Mouse (Mus musculus): ENCODE results near the gene Plac9a. TPM values are rescaled to one million over a fixed set of nuclear protein-coding genes. Genes with fewer than 3 reads are reported as not detected.

Gene Plac9a
- polyA plus RNA-seq (2017; shearing (Covaris generic)) = not detected

DNA sequence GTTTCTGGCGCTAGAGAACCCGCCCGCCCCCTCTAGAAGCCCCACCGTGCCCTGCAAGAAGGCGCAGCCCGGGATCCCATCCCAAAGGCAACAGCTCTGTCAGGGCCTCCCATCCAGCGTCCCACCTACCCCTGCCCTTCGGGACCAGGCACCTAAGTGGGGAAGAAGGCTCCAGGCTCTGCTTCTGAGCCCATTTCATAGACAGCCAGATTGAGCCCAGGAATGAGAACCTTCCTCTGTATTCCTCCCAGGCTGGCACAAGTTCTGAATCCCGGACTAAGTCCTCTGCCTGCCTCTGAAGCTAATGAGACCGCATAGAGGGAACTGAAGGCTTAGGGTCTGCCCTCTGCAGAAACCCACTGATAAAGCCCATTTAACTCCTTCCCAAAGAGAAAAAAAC, at the start of gene Plac9a:
Gene Plac9a, minus strand, starts transcription at position 101 of the 400 bp plus-strand sequence.

DNA sequence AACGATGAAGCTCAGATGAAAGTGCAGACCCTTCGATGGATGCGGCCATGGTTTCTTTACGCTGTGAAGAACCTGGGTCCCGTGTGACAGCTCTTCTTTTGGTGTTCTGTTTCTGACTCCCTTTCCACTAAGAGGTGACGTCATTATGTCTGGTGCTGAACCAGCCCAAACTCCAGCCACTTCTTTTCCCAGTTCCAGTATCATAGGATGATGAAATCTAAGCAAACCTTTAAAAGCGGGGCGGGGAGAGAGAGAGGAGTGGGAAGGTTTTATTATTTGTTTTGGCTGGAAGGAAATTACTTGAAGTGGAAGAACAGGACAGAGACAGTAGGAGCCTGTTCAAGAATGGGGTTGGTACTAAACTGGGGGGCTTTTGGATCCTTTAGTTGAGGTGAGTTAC, 35.1 kb upstream of the Plac9a start, which contains the start of gene Cphx1:
Gene Cphx1, plus strand, starts transcription at position 301 of the 400 bp plus-strand sequence.

DNA sequence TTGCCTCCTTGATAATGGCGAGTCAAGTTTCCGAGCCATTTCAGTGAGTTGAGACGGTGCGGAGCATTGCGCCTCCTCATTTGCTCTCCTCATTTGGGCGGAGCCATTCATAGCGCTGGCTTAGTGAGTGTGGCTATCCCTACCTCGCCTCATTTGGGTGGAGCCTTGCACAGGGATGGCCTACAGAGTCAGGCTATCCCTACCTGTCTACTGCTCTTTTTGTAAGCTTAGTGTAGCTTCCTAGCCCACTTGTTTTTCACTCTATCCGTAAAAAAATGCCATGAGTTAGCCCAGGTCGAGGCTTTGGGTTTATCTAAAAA, 24.6 kb upstream of the Plac9a start, which contains the start of gene Tmem254a:
Gene Tmem254a, minus strand, starts transcription at position 111 of the 320 bp plus-strand sequence.

DNA sequence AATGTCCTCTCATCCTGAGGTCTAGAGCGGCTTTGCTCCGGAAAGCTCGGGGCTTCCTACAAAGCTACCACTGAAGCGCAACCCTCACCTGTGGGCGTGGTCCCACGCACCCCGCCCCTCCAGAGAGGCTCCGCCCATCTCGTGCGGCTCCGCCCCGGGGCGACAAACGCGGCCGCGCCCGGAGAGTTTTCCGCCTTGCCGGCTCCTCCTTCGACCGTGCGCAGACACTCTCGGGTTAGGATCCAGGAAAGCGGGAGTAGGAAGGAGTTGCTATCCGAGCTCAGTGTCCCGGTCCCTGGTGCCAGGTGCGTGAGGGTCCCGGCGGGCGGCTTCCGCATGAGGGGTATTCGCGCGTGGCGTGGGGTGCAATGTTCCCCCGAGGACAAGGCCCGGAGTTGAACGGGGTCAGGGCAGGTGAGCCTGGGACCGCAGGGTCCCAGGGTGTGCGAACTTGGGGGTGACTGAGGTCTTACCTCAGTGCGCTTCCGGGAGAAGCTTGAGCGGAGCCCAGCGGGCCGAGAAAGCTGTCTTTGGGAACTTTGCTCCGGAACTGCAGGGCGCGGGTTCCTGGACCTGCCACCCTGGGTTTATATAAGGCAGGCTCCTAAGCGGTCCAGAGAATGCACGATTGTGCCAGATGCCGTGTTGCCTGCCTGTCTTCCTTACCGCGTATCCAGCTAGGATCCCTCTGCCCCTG, 60.8 kb downstream of the Plac9a start, which contains the start of gene Anxa11:
Gene Anxa11, plus strand, starts transcription at position 166 of the 697 bp plus-strand sequence.

Other genes with a start within 250 kb of the Plac9a start
- gene Ppif, start 208.9 kb downstream of the Plac9a start, polyA plus RNA-seq (2017; shearing (Covaris generic)) = 29.0 TPM
- gene Zcchc24, start 134.1 kb downstream of the Plac9a start, polyA plus RNA-seq (2017; shearing (Covaris generic)) = 1.2 TPM
- 37.9 TPM for gene Anxa11, start 60.9 kb downstream of the Plac9a start, polyA plus RNA-seq (2017; shearing (Covaris generic))
- gene Tmem254a, start 24.6 kb upstream of the Plac9a start, polyA plus RNA-seq (2017; shearing (Covaris generic)) = 0.43 TPM
- 1.2 TPM for gene Cphx1, start 35.2 kb upstream of the Plac9a start, polyA plus RNA-seq (2017; shearing (Covaris generic))
- 0.62 TPM for gene Duxbl1, start 75.5 kb upstream of the Plac9a start, polyA plus RNA-seq (2017; shearing (Covaris generic))
- not detected for gene Gm9780, start 139.6 kb upstream of the Plac9a start, polyA plus RNA-seq (2017; shearing (Covaris generic))
- 16.0 TPM for gene Tmem254c, start 164.3 kb upstream of the Plac9a start, polyA plus RNA-seq (2017; shearing (Covaris generic))
- gene Cphx2, start 178.4 kb upstream of the Plac9a start, polyA plus RNA-seq (2017; shearing (Covaris generic)) = not detected
- not detected for gene Cphx3, start 179.2 kb upstream of the Plac9a start, polyA plus RNA-seq (2017; shearing (Covaris generic))
- gene Duxbl2, start 215.2 kb upstream of the Plac9a start, polyA plus RNA-seq (2017; shearing (Covaris generic)) = not detected